Mouse (Mus musculus) left cerebral cortex, adult 2 months (tissue): ENCODE data around the gene Pstk. TPM values are rescaled to one million over a fixed set of nuclear protein-coding genes. Genes with fewer than 3 reads are reported as not detected.

Experiments used
- DNase-seq, 2 experiments: peaks; one replicate each; pipeline ENCODE4 v3.0.0; 2021 to 2022; ENCODE audit warnings: low spot score in 2 of 2, mixed read lengths in 1 of 2; ENCODE audit errors: extremely low spot score in 1 of 2
- H3K27ac ChIP-seq: fragments of 200-600 bp; 2 replicates; pipeline ENCODE4 v1.8.1; 2022
- H3K4me3 ChIP-seq: fragments of 200-600 bp; 2 replicates; pipeline ENCODE4 v1.8.1; 2022
- CTCF ChIP-seq: fragments of 200-600 bp; IDR thresholded peaks from 2 replicates; pipeline ENCODE4 v1.8.1; 2022; ENCODE audit warnings: antibody characterized with exemption, mild to moderate bottlenecking, moderate library complexity
- intact Hi-C: fragments of 180-260 bp; cut with DNase I; formaldehyde crosslinking; loops from one replicate; pipeline ENCODE4 v1.15.1; 2025
- long read RNA-seq, 2 experiments: library from polyadenylated mRNA; stranded (forward); transcript quantifications; one replicate each; pipeline ENCODE4 v2.0.0; 2021; ENCODE audit warnings: borderline mapping rate in 2 of 2
- total RNA-seq, 2 experiments: library from RNA; stranded (reverse); gene quantifications; 2 replicates each; pipeline ENCODE4 v1.2.3; 2021

Pstk gene
- total RNA-seq, result 10 to 100 TPM; 53.4 to 54.2 TPM
- long read RNA-seq, experiment 1, full-length matches to known transcripts, result 7 of 13 reads
- long read RNA-seq, experiment 1, partial matches to known transcripts, result 0 of 13 reads
- long read RNA-seq, experiment 1, other reads (novel, unspliced or antisense), result 6 of 13 reads
- long read RNA-seq, experiment 2, full-length matches to known transcripts, result 9 of 16 reads
- long read RNA-seq, experiment 2, partial matches to known transcripts, result 1 of 16 reads
- long read RNA-seq, experiment 2, other reads (novel, unspliced or antisense), result 6 of 16 reads

- TF ChIP-seq CTCF, result peak; percentile 94
- Histone ChIP-seq H3K27ac (peak within 1 kb of the TSS; percentile 96), H3K4me3 (peak within 1 kb of the TSS; percentile 99)
- peak; percentile 89 to 91 for DNase-seq
- intact Hi-C loops, result loop anchor here (5.0 kb wide), 1 partner anchor 511 kb away; no protein-coding TSS in a partner anchor
Observed at GRCm38 (mm10) chr7:131370648-131371469, at the start of gene Pstk. Pstk (plus strand) TSS chr7:131371141.

- no peak within 1 kb of the TSS for H3K27ac ChIP-seq
- no peak within 1 kb of the TSS for H3K4me3 ChIP-seq
- no peak for TF ChIP-seq CTCF
- intact Hi-C loops, result no loop called here
- no peak for DNase-seq
Observed at GRCm38 (mm10) chr7:131322192-131322591, 48.7 kb upstream of the Pstk start, which contains the start of gene Cuzd1. Cuzd1 (minus strand) TSS chr7:131322292.

GRCm38 (mm10) chr7:131327054-131327453, 43.9 kb upstream of the Pstk start:
- DNase-seq, result no peak
- TF ChIP-seq CTCF, result no peak
- Histone ChIP-seq H3K27ac (no peak overlapping the region), H3K4me3 (no peak overlapping the region)
- intact Hi-C loops, result no loop called here

- TF ChIP-seq CTCF, result no peak
- no peak for DNase-seq
- no peak within 1 kb of the TSS for H3K4me3 ChIP-seq
- H3K27ac ChIP-seq, result no peak within 1 kb of the TSS
- intact Hi-C loops, result no loop called here
Observed at GRCm38 (mm10) chr7:131329416-131329815, 41.5 kb upstream of the Pstk start, which contains the start of gene Fam24b. Fam24b (minus strand) TSS chr7:131329516.

- TF ChIP-seq CTCF, result no peak
- no peak overlapping the region for H3K4me3 ChIP-seq
- no peak overlapping the region for H3K27ac ChIP-seq
- intact Hi-C loops, result loop anchor here (2.0 to 5.0 kb wide), 2 partner anchors 144 to 219 kb away; no protein-coding TSS in a partner anchor
- no peak for DNase-seq
Observed at GRCm38 (mm10) chr7:131331688-131332087, 39.3 kb upstream of the Pstk start.

GRCm38 (mm10) chr7:131333564-131333963, 37.4 kb upstream of the Pstk start, which contains the start of gene Fam24a:
Fam24a (plus strand) TSS chr7:131333864.
- no peak for TF ChIP-seq CTCF
- no peak for DNase-seq
- H3K27ac ChIP-seq, result no peak within 1 kb of the TSS
- intact Hi-C loops, result loop anchor here (2.0 to 5.0 kb wide), 2 partner anchors 146 to 221 kb away; no protein-coding TSS in a partner anchor
- no peak within 1 kb of the TSS for H3K4me3 ChIP-seq

GRCm38 (mm10) chr7:131337502-131338068, 33.4 kb upstream of the Pstk start:
- DNase-seq, result no peak
- H3K27ac ChIP-seq, result no peak overlapping the region
- no peak for TF ChIP-seq CTCF
- intact Hi-C loops, result no loop called here
- H3K4me3 ChIP-seq, result no peak overlapping the region

GRCm38 (mm10) chr7:131345856-131346541, 24.9 kb upstream of the Pstk start:
- intact Hi-C loops, result no loop called here
- Histone ChIP-seq H3K4me3 (no peak overlapping the region), H3K27ac (no peak overlapping the region)
- no peak for DNase-seq
- no peak for TF ChIP-seq CTCF

GRCm38 (mm10) chr7:131356105-131356504, 14.8 kb upstream of the Pstk start:
- H3K27ac ChIP-seq, result no peak overlapping the region
- TF ChIP-seq CTCF, result no peak
- no peak overlapping the region for H3K4me3 ChIP-seq
- no peak for DNase-seq
- intact Hi-C loops, result no loop called here

GRCm38 (mm10) chr7:131362269-131362614, 8.7 kb upstream of the Pstk start:
- intact Hi-C loops, result loop anchor here (2.0 to 5.0 kb wide), 2 partner anchors 49 to 195 kb away; partner anchors contain the start of genes Acadsb and Ikzf5

GRCm38 (mm10) chr7:131362615-131363300, 8.2 kb upstream of the Pstk start, which contains the start of gene 2310057M21Rik:
2310057M21Rik (minus strand) TSS chr7:131362759.
- Histone ChIP-seq H3K27ac (peak within 1 kb of the TSS; percentile 95), H3K4me3 (peak within 1 kb of the TSS; percentile 97)
- no peak for TF ChIP-seq CTCF
- DNase-seq, result peak; percentile 91 to 93
- intact Hi-C loops, result loop anchor here (2.0 to 5.0 kb wide), 2 partner anchors 48 to 195 kb away; partner anchors contain the start of genes Acadsb and Ikzf5

More at GRCm38 (mm10) chr7:131362269-131362614, 8.7 kb upstream of the Pstk start:
- DNase-seq, result no peak
- TF ChIP-seq CTCF, result no peak
- H3K4me3 ChIP-seq, result peak overlapping the region; percentile 97
- H3K27ac ChIP-seq, result peak overlapping the region; percentile 85
